Comparison of ENCODE assay signal across 19 mouse cellular contexts in the genomic region with DNA sequence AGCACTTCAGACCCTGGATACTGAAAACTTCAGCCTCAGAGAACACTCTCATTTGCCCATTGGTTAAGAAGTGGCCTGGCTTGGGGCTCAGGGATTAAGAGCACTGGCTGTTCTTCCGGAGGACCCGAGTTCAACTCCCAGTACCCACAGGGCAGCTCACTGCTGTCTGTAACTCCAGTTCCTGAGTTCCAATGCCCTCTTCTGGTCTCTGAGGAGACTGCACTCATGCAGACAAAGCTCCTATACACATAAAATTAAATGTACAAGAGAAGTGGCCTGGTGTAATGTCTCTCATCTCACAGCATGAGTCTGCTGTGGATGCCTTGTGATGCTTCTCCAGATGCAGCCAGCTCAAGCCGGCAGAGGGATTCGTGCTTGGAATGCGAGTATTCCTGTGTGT. TPM values are rescaled to one million over a fixed set of nuclear protein-coding genes. Genes with fewer than 3 reads are reported as not detected.
DNase-seq lines count a peak whose midpoint lies in the region; ATAC-seq and TF ChIP-seq lines count a peak whose summit lies in the region.
"Had no signal": no experiment of that assay in that cellular context is flagged by ENCODE, and none has a peak within 500 bp of the region (broad histone marks: within the 10 kb centered on the region; RNA-seq: fewer than 3 reads in every experiment).

No protein-coding gene starts in this region.

- H3K27ac ChIP-seq in forebrain, postnatal 0 days (ENCODE audit: low read depth, low read length) = no peak overlapping the region
- no peak overlapping the region for H3K27ac ChIP-seq in forebrain, embryonic 14.5 days (ENCODE audit: low read depth, low read length)
- H3K27ac ChIP-seq in liver, embryonic 14.5 days = no peak overlapping the region
- no peak overlapping the region for H3K27ac ChIP-seq in liver, embryonic 12.5 days
- H3K27ac ChIP-seq: hindbrain, embryonic 15.5 days; liver, embryonic 13.5 days; macrophage; neural tube, embryonic 12.5 days had no signal

- H3K9ac ChIP-seq in forebrain, postnatal 0 days = no peak overlapping the region
- no peak overlapping the region for H3K9ac ChIP-seq in forebrain, embryonic 14.5 days (ENCODE audit: low read length)
- no peak overlapping the region for H3K9ac ChIP-seq in liver, embryonic 14.5 days (replicated peaks)
- H3K9ac ChIP-seq in liver, embryonic 12.5 days = no peak overlapping the region
- H3K9ac ChIP-seq: hindbrain, embryonic 15.5 days; liver, embryonic 13.5 days; neural tube, embryonic 12.5 days had no signal

- WGBS in forebrain, postnatal 0 days = 84% methylated on average over 5 of the region's 5 CpGs
- WGBS in forebrain, embryonic 14.5 days = 91% methylated on average over 5 of the region's 5 CpGs
- WGBS in liver, embryonic 14.5 days (ENCODE audit: insufficient replicate concordance) = 72% methylated on average over 5 of the region's 5 CpGs
- WGBS in liver, embryonic 12.5 days (ENCODE audit: insufficient replicate concordance) = 67% methylated on average over 5 of the region's 5 CpGs

- H3K36me3 ChIP-seq in forebrain, postnatal 0 days (ENCODE audit: insufficient read depth) = peaks cover 33% of the 10 kb centered on the region
- peaks cover 13% of the 10 kb centered on the region for H3K36me3 ChIP-seq in forebrain, embryonic 14.5 days (ENCODE audit: control insufficient read depth, insufficient read depth, low read length)
- no peaks in the 10 kb centered on the region for H3K36me3 ChIP-seq in liver, embryonic 14.5 days (replicated peaks; ENCODE audit: control insufficient read depth, insufficient read depth, low read depth)
- H3K36me3 ChIP-seq in liver, embryonic 12.5 days = peaks cover 14% of the 10 kb centered on the region

- ATAC-seq in forebrain, postnatal 0 days = no peak
- ATAC-seq in forebrain, embryonic 14.5 days = no peak
- ATAC-seq in liver, embryonic 14.5 days (ENCODE audit: insufficient read depth) = no peak
- no peak for ATAC-seq in liver, embryonic 12.5 days
- ATAC-seq: Patski had no signal

- H3K27me3 ChIP-seq in forebrain, postnatal 0 days (ENCODE audit: insufficient read depth, low read length) = 0 out of 2 replicates have a peak, but pooled peaks cover 4% of the 10 kb centered on the region
- H3K27me3 ChIP-seq in forebrain, embryonic 14.5 days (replicated peaks; ENCODE audit: control insufficient read depth, insufficient read depth, low read length) = no peaks in the 10 kb centered on the region
- peaks cover under 1% of the 10 kb centered on the region; the same call in 1 of the 2 replicates for H3K27me3 ChIP-seq in liver, embryonic 14.5 days (ENCODE audit: control insufficient read depth, insufficient read depth, low read length)
- peaks cover 11% of the 10 kb centered on the region for H3K27me3 ChIP-seq in liver, embryonic 12.5 days (replicated peaks)
- H3K27me3 ChIP-seq: Patski had no signal

- H3K9me3 ChIP-seq in forebrain, postnatal 0 days (ENCODE audit: low read length) = no peaks in the 10 kb centered on the region
- no peaks in the 10 kb centered on the region for H3K9me3 ChIP-seq in forebrain, embryonic 14.5 days (replicated peaks; ENCODE audit: control insufficient read depth, low read length)
- no peaks in the 10 kb centered on the region for H3K9me3 ChIP-seq in liver, embryonic 14.5 days (ENCODE audit: control insufficient read depth, low read length)
- no peaks in the 10 kb centered on the region for H3K9me3 ChIP-seq in liver, embryonic 12.5 days (replicated peaks)
- H3K9me3 ChIP-seq: hindbrain, embryonic 15.5 days; liver, embryonic 13.5 days; neural tube, embryonic 12.5 days had no signal

- TF ChIP-seq EP300 in liver, embryonic 14.5 days (IDR thresholded peaks at IDR 0.05; ENCODE audit: low read depth) = no peak

- H3K4me1 ChIP-seq in forebrain, postnatal 0 days (ENCODE audit: insufficient read depth) = no peaks in the 10 kb centered on the region; the same call in 1 of the 2 replicates
- no peaks in the 10 kb centered on the region for H3K4me1 ChIP-seq in forebrain, embryonic 14.5 days (ENCODE audit: control insufficient read depth, insufficient read depth, low read length)
- no peaks in the 10 kb centered on the region; a peak in 1 of 4 replicates for H3K4me1 ChIP-seq in liver, embryonic 14.5 days (replicated peaks; ENCODE audit: control insufficient read depth in 2 of 2, insufficient read depth in 2 of 2, low read length in 1 of 2)
- H3K4me1 ChIP-seq in liver, embryonic 12.5 days = peaks cover 9% of the 10 kb centered on the region; the same call in 1 of the 2 replicates

- no peak overlapping the region for H3K4me2 ChIP-seq in forebrain, postnatal 0 days (ENCODE audit: low read depth)
- H3K4me2 ChIP-seq in forebrain, embryonic 14.5 days (ENCODE audit: low read length) = no peak overlapping the region
- no peak overlapping the region for H3K4me2 ChIP-seq in liver, embryonic 14.5 days (ENCODE audit: low read depth)
- no peak overlapping the region for H3K4me2 ChIP-seq in liver, embryonic 12.5 days
- H3K4me2 ChIP-seq: hindbrain, embryonic 15.5 days; liver, embryonic 13.5 days; neural tube, embryonic 12.5 days had no signal

- no peak for DNase-seq in forebrain, postnatal 0 days
- DNase-seq in forebrain, embryonic 14.5 days (ENCODE audit: low spot score) = no peak
- no peak for DNase-seq in liver, embryonic 14.5 days (ENCODE audit: low read depth in 3 of 3, low spot score in 3 of 3)
- DNase-seq in 3T3-L1 (ENCODE audit: low read depth, low spot score) (peak; percentile 52), ZHBTc4 (ENCODE audit: low read depth, low spot score) (peak; percentile 69), MN1 (ENCODE audit: low spot score) (no peak)
- no peak for DNase-seq in embryo, embryonic 11 days
- DNase-seq: adrenal gland, adult 2 months; B cell, adult 2 months; cerebellum, adult 9-11 months; heart, postnatal 10 days; liver, embryonic 13.5 days; midbrain, embryonic 14.5 days had no signal

- H3K4me3 ChIP-seq in forebrain, postnatal 0 days (ENCODE audit: low read depth, low read length) = no peak overlapping the region
- no peak overlapping the region for H3K4me3 ChIP-seq in forebrain, embryonic 14.5 days (ENCODE audit: low read depth, low read length)
- H3K4me3 ChIP-seq in liver, embryonic 14.5 days (ENCODE audit: insufficient read depth in 1 of 2, low read depth in 2 of 2, low read length in 2 of 2) = no peak overlapping the region
- no peak overlapping the region for H3K4me3 ChIP-seq in liver, embryonic 12.5 days
- H3K4me3 ChIP-seq: hindbrain, embryonic 15.5 days; liver, embryonic 13.5 days; neural tube, embryonic 12.5 days had no signal

- peak; percentile 40 for TF ChIP-seq CTCF in forebrain, postnatal 0 days (IDR thresholded peaks at IDR 0.05; ENCODE audit: low read depth)
- TF ChIP-seq CTCF in liver, embryonic 14.5 days (IDR thresholded peaks at IDR 0.05; ENCODE audit: low read depth) = 0 out of 2 replicates have a peak, but pooled peaks have one; percentile 6

RNA-seq across cellular contexts. Expression of a gene that starts 3.3 kb away (rescaled TPM):
- total RNA-seq in forebrain, postnatal 0 days (2014; rRNA removed) = 5.5 and 7.0 TPM in 2 replicates
- polyA plus RNA-seq in forebrain, postnatal 0 days (2015; fragmentation: Nextera tagmentation; extraction: Ambion mirVana) = 4.2 and 5.8 TPM in 2 replicates
- polyA plus RNA-seq in forebrain, embryonic 14.5 days (2014; fragmentation: Nextera tagmentation; extraction: Ambion mirVana) = 8.3 and 8.4 TPM in 2 replicates
- 2.4 and 2.7 TPM in 2 replicates for polyA plus RNA-seq in liver, embryonic 14.5 days (2012; rRNA removed)
- polyA plus RNA-seq in liver, embryonic 14.5 days (2014; fragmentation: Nextera tagmentation; extraction: Ambion mirVana) = 2.1 and 2.3 TPM in 2 replicates
- polyA plus RNA-seq in liver, embryonic 12.5 days (2016; fragmentation: Nextera tagmentation; extraction: Ambion mirVana) = 5.4 and 6.1 TPM in 2 replicates

RNA-seq across cellular contexts. Expression of a gene that starts 14.8 kb away (rescaled TPM):
- total RNA-seq in forebrain, postnatal 0 days (2014; rRNA removed) = 0.14 and 0.54 TPM in 2 replicates
- 0.10 and 0.18 TPM in 2 replicates for polyA plus RNA-seq in forebrain, postnatal 0 days (2015; fragmentation: Nextera tagmentation; extraction: Ambion mirVana)
- not detected in 2 replicates for polyA plus RNA-seq in forebrain, embryonic 14.5 days (2014; fragmentation: Nextera tagmentation; extraction: Ambion mirVana)
- polyA plus RNA-seq in liver, embryonic 14.5 days (2012; rRNA removed) = not detected in 2 replicates
- polyA plus RNA-seq in liver, embryonic 14.5 days (2014; fragmentation: Nextera tagmentation; extraction: Ambion mirVana) = not detected in 2 replicates
- not detected in 2 replicates for polyA plus RNA-seq in liver, embryonic 12.5 days (2016; fragmentation: Nextera tagmentation; extraction: Ambion mirVana)
- total RNA-seq: adrenal gland, adult 2 months; granulocyte monocyte progenitor cell, adult 5-6 weeks had no signal
- polyA plus RNA-seq: liver, embryonic 13.5 days; macrophage; Patski had no signal

Comparison
In these comparisons a context has a peak if more than half of its experiments do, and no peak if none do; other contexts are left out.
1. DNase-seq: peak in 3T3-L1 (single experiment) and ZHBTc4 (single experiment); none in forebrain, postnatal 0 days (single experiment), forebrain, embryonic 14.5 days (single experiment), liver, embryonic 14.5 days (0 of 3), embryo, embryonic 11 days (single experiment) and MN1 (single experiment).